Mouse (Mus musculus): Measurements from ENCODE around the gene Bcam. TPM values are rescaled to one million over a fixed set of nuclear protein-coding genes. Genes with fewer than 3 reads are reported as not detected.

Gene Bcam
- polyA plus RNA-seq, 1 experiment from 2014 or later, result 22.1 TPM

- ATAC-seq (ENCODE audit: low FRiP score) (no peak), DNase-seq (ENCODE audit: low spot score) (peak; percentile 30)
- Histone ChIP-seq H3K4me2 (replicated peaks; ENCODE audit: low read depth, low read length) (peak overlapping the region; percentile 74), H3K4me1 (replicated peaks; ENCODE audit: control insufficient read depth, insufficient read depth, low read length) (peaks cover 3% of the 10 kb centered on the region; the same call in 1 of the 2 replicates), H3K27ac (ENCODE audit: low read depth, low read length) (no peak overlapping the region), H3K27me3 (ENCODE audit: control insufficient read depth, insufficient read depth, low read length) (no peaks in the 10 kb centered on the region), H3K4me3 (ENCODE audit: low read depth, low read length) (peak overlapping the region; percentile 68; the same call in 1 of the 2 replicates), H3K9ac (ENCODE audit: low read depth, low read length) (no peak overlapping the region), H3K9me3 (ENCODE audit: control insufficient read depth, low read length) (no peaks in the 10 kb centered on the region), H3K36me3 (ENCODE audit: control insufficient read depth, insufficient read depth, low read length) (no peaks in the 10 kb centered on the region)
- 37% methylated on average over 6 of the region's 6 CpGs for WGBS
Measured at GRCm38 (mm10) chr7:19746426-19747201, 24.2 kb downstream of the Bcam start.

DNA sequence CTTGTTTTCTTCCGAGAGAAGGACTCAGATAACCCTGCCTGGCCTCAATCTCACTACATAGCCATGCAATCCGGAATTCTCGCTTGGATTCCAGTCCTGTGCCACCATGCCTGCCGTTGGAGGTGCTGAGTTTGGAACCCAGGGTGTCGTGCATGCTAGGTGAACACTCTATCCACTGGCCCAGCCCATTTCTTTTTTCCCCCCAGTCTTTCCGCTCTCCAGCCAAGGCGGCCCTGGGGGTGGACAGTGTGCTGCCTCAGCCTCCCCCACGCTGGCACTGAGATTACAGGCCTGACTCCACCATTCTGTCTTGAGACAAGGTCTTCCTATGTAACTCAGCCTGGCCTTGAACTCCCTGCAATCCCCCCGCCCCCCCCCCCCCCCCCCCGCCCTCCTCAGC, 24.8 kb downstream of the Bcam start:
- Histone ChIP-seq H3K36me3 (ENCODE audit: control insufficient read depth, insufficient read depth, low read length) (no peaks in the 10 kb centered on the region), H3K4me3 (ENCODE audit: low read depth, low read length) (no peak overlapping the region), H3K4me1 (replicated peaks; ENCODE audit: control insufficient read depth, insufficient read depth, low read length) (peaks cover 3% of the 10 kb centered on the region; the same call in 1 of the 2 replicates), H3K27ac (ENCODE audit: low read depth, low read length) (no peak overlapping the region), H3K4me2 (replicated peaks; ENCODE audit: low read depth, low read length) (no peak overlapping the region), H3K9me3 (ENCODE audit: control insufficient read depth, low read length) (no peaks in the 10 kb centered on the region), H3K9ac (ENCODE audit: low read depth, low read length) (no peak overlapping the region), H3K27me3 (ENCODE audit: control insufficient read depth, insufficient read depth, low read length) (no peaks in the 10 kb centered on the region)
- ATAC-seq (ENCODE audit: low FRiP score), result no peak
- 86% methylated on average over 8 of the region's 10 CpGs for WGBS
- no peak for DNase-seq (ENCODE audit: low spot score)

- Histone ChIP-seq H3K9ac (ENCODE audit: low read depth, low read length) (no peak overlapping the region), H3K4me3 (ENCODE audit: low read depth, low read length) (no peak overlapping the region)
- WGBS, result 60% methylated on average over 14 of the region's 14 CpGs
Measured at GRCm38 (mm10) chr7:19744590-19745385, 26.0 kb downstream of the Bcam start.

DNA sequence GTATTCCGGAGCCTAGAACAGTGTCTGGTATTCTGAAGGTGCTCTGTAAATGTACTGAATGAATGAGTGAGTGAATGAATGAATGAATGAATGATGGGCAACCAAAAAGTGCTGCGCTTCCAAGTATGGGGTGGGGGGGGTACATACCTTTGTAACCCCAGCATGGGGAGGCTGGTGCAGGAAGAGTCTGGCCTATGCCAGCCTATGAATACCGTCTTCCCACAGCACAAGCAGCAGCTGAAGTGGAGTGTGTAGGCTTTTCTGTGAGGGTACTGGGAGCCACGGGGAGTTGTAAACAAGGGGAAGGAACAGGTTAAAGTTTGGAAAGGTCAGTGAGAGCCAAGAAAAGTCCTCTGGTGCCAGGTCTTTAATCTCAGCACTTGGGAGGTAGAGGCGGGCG, 27.0 kb downstream of the Bcam start:
- ATAC-seq (ENCODE audit: low FRiP score), result no peak
- H3K4me2 ChIP-seq (replicated peaks; ENCODE audit: low read depth, low read length), result no peak overlapping the region
- no peak overlapping the region for H3K4me3 ChIP-seq (ENCODE audit: low read depth, low read length)
- no peaks in the 10 kb centered on the region for H3K27me3 ChIP-seq (ENCODE audit: control insufficient read depth, insufficient read depth, low read length)
- H3K9me3 ChIP-seq (ENCODE audit: control insufficient read depth, low read length), result no peaks in the 10 kb centered on the region
- DNase-seq (ENCODE audit: low spot score), result no peak
- no peaks in the 10 kb centered on the region for H3K36me3 ChIP-seq (ENCODE audit: control insufficient read depth, insufficient read depth, low read length)
- H3K4me1 ChIP-seq (replicated peaks; ENCODE audit: control insufficient read depth, insufficient read depth, low read length), result peaks cover 3% of the 10 kb centered on the region; the same call in 1 of the 2 replicates
- no peak overlapping the region for H3K9ac ChIP-seq (ENCODE audit: low read depth, low read length)
- 89% methylated on average over 6 of the region's 6 CpGs for WGBS
- no peak overlapping the region for H3K27ac ChIP-seq (ENCODE audit: low read depth, low read length)

More at GRCm38 (mm10) chr7:19744590-19745385, 26.0 kb downstream of the Bcam start:
- no peaks in the 10 kb centered on the region for H3K9me3 ChIP-seq (ENCODE audit: control insufficient read depth, low read length)
- peak overlapping the region; percentile 30 for H3K27ac ChIP-seq (ENCODE audit: low read depth, low read length)
- no peaks in the 10 kb centered on the region for H3K27me3 ChIP-seq (ENCODE audit: control insufficient read depth, insufficient read depth, low read length)
- DNase-seq (ENCODE audit: low spot score) (no peak), ATAC-seq (ENCODE audit: low FRiP score) (no peak)
- H3K36me3 ChIP-seq (ENCODE audit: control insufficient read depth, insufficient read depth, low read length), result no peaks in the 10 kb centered on the region
- peaks cover 3% of the 10 kb centered on the region; the same call in 1 of the 2 replicates for H3K4me1 ChIP-seq (replicated peaks; ENCODE audit: control insufficient read depth, insufficient read depth, low read length)
- no peak overlapping the region for H3K4me2 ChIP-seq (replicated peaks; ENCODE audit: low read depth, low read length)

GRCm38 (mm10) chr7:19742468-19742867, 28.3 kb downstream of the Bcam start:
- H3K27ac ChIP-seq (ENCODE audit: low read depth, low read length), result no peak overlapping the region
- H3K4me1 ChIP-seq (replicated peaks; ENCODE audit: control insufficient read depth, insufficient read depth, low read length), result peaks cover 3% of the 10 kb centered on the region; the same call in 1 of the 2 replicates
- WGBS, result 43% methylated on average over 5 of the region's 5 CpGs
- no peak overlapping the region for H3K4me2 ChIP-seq (replicated peaks; ENCODE audit: low read depth, low read length)
- H3K9ac ChIP-seq (ENCODE audit: low read depth, low read length), result no peak overlapping the region
- no peaks in the 10 kb centered on the region for H3K27me3 ChIP-seq (ENCODE audit: control insufficient read depth, insufficient read depth, low read length)
- no peak for DNase-seq (ENCODE audit: low spot score)
- H3K4me3 ChIP-seq (ENCODE audit: low read depth, low read length), result no peak overlapping the region
- no peaks in the 10 kb centered on the region for H3K9me3 ChIP-seq (ENCODE audit: control insufficient read depth, low read length)
- H3K36me3 ChIP-seq (ENCODE audit: control insufficient read depth, insufficient read depth, low read length), result 0 out of 2 replicates have a peak, but pooled peaks cover 2% of the 10 kb centered on the region
- no peak for ATAC-seq (ENCODE audit: low FRiP score)

- DNase-seq (ENCODE audit: low spot score) (no peak), ATAC-seq (ENCODE audit: low FRiP score) (peak; percentile 31; the same call in 1 of the 2 replicates)
- Histone ChIP-seq H3K4me3 (ENCODE audit: low read depth, low read length) (no peak overlapping the region), H3K4me1 (replicated peaks; ENCODE audit: control insufficient read depth, insufficient read depth, low read length) (peaks cover 3% of the 10 kb centered on the region; the same call in 1 of the 2 replicates), H3K27ac (ENCODE audit: low read depth, low read length) (no peak overlapping the region; the same call in 1 of the 2 replicates), H3K36me3 (ENCODE audit: control insufficient read depth, insufficient read depth, low read length) (peaks cover 2% of the 10 kb centered on the region; the same call in 1 of the 2 replicates), H3K9ac (ENCODE audit: low read depth, low read length) (no peak overlapping the region), H3K4me2 (replicated peaks; ENCODE audit: low read depth, low read length) (no peak overlapping the region), H3K27me3 (ENCODE audit: control insufficient read depth, insufficient read depth, low read length) (no peaks in the 10 kb centered on the region), H3K9me3 (ENCODE audit: control insufficient read depth, low read length) (no peaks in the 10 kb centered on the region)
- 4% methylated on average over 8 of the region's 8 CpGs for WGBS
Measured at GRCm38 (mm10) chr7:19741329-19742031, 29.3 kb downstream of the Bcam start.

DNA sequence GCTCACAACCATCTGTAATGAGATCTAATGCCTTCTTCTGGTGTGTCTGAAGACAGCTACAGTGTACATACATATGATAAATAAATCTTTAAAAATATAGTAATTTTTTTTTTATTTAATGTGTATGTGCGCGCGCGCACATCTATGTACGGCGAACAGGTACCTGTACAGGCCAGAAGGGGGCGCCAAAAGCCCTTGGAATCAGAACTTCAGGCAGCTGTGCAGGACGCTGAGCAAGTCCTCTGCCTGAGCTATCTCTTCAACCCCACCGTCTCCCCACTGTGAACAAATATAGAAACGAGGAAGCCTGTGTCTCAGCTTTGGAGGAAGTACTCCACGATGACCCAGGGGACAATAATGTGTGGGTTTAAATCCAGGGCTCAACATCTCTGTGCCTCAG, 30.5 kb downstream of the Bcam start:
- Histone ChIP-seq H3K4me2 (replicated peaks; ENCODE audit: low read depth, low read length) (no peak overlapping the region), H3K4me3 (ENCODE audit: low read depth, low read length) (no peak overlapping the region), H3K36me3 (ENCODE audit: control insufficient read depth, insufficient read depth, low read length) (peaks cover 2% of the 10 kb centered on the region; the same call in 1 of the 2 replicates), H3K27ac (ENCODE audit: low read depth, low read length) (no peak overlapping the region), H3K9ac (ENCODE audit: low read depth, low read length) (no peak overlapping the region), H3K4me1 (replicated peaks; ENCODE audit: control insufficient read depth, insufficient read depth, low read length) (peaks cover 3% of the 10 kb centered on the region; the same call in 1 of the 2 replicates), H3K9me3 (ENCODE audit: control insufficient read depth, low read length) (no peaks in the 10 kb centered on the region), H3K27me3 (ENCODE audit: control insufficient read depth, insufficient read depth, low read length) (no peaks in the 10 kb centered on the region)
- WGBS, result 88% methylated on average over 11 of the region's 11 CpGs
- ATAC-seq (ENCODE audit: low FRiP score), result no peak
- DNase-seq (ENCODE audit: low spot score), result no peak

DNA sequence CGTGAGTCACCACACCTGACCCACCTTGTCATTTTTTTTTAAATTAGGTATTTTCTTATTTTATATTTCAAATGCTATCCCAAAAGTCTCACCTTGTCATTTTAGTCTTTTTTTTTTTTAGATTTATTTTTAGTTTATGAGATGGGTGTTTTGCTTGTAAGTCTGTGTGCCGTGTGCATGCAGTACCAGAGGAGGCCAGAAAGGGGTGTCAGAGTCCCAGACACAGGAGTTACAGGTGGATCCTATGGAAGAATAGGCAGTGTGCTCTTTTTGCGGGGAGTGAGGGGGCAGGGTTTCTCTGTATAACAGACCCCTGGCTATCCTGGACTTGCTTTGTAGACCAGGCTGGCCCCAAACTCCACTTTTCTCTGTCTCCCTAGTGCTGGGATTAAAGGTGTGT, 32.0 kb downstream of the Bcam start:
- 91% methylated on average over 3 of the region's 3 CpGs for WGBS

More for the DNA sequence above, 32.0 kb downstream of the Bcam start:
- Histone ChIP-seq H3K4me2 (replicated peaks; ENCODE audit: low read depth, low read length) (no peak overlapping the region), H3K9me3 (ENCODE audit: control insufficient read depth, low read length) (no peaks in the 10 kb centered on the region), H3K27me3 (ENCODE audit: control insufficient read depth, insufficient read depth, low read length) (no peaks in the 10 kb centered on the region), H3K4me3 (ENCODE audit: low read depth, low read length) (no peak overlapping the region), H3K4me1 (replicated peaks; ENCODE audit: control insufficient read depth, insufficient read depth, low read length) (peaks cover 3% of the 10 kb centered on the region; the same call in 1 of the 2 replicates), H3K36me3 (ENCODE audit: control insufficient read depth, insufficient read depth, low read length) (peaks cover 2% of the 10 kb centered on the region; the same call in 1 of the 2 replicates), H3K27ac (ENCODE audit: low read depth, low read length) (no peak overlapping the region), H3K9ac (ENCODE audit: low read depth, low read length) (no peak overlapping the region)
- no peak for DNase-seq (ENCODE audit: low spot score)
- ATAC-seq (ENCODE audit: low FRiP score), result no peak
